Comparison of ENCODE assay signal across 8 mouse cellular contexts in the genomic region with DNA sequence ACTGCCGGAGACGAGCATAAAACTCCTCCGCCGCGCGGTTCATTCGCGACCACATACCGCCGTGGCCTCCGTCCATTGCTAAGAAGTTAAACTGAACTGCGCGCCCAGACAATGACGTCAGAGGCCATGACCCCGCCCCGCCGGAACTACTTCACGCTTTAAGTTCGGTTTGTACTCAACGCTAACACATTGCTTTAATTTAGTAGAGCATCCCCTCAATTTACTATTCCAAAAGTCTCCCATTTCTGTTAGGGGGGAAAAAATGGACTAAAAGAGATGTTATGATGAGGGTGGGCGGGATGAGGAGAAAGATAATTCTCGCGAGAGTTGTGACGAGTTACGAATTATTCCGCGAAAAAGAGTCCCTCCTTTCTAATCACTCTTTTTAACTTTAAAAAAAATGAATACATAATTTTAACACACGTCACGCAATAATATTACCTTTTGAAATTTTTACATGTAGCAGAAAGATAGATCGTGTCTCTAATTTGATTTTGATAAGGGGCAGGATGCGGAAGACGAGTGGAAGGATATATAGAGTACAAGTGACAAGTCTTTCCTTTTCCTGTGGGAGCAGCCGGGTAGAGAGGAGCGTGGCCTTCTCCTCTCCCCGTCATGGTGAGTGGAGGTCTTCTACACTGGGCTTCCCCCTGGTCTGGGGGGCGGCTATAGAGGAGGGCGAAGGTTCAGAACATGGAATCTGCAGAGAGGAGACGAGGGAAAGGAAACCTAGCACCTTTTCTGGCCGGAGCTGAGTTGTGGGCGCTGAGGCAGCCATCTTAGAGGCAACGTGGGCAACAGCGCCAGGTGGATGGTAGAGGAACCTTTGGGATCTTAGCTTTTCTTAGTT. TPM values are rescaled to one million over a fixed set of nuclear protein-coding genes. Genes with fewer than 3 reads are reported as not detected.
DNase-seq lines count a peak whose midpoint lies in the region; ATAC-seq and TF ChIP-seq lines count a peak whose summit lies in the region.

A gene (minus strand): TSS at position 289 of the 850 bp plus-strand sequence.
A gene (plus strand): TSS at position 560 of the 850 bp plus-strand sequence.

- peak within 1 kb of the TSS; percentile 100 for H3K9ac ChIP-seq in MEL (ENCODE audit: control insufficient read depth, low read depth, low read length, poor library complexity, severe bottlenecking)
- H3K9ac ChIP-seq in lung, embryonic 16.5 days (ENCODE audit: low read length): peak within 1 kb of the TSS; percentile 90

- WGBS in cerebellum, adult 2 months: under 1% methylated on average over 42 of the region's 42 CpGs
- under 1% methylated on average over 42 of the region's 42 CpGs for WGBS in lung, embryonic 16.5 days

- peak within 1 kb of the TSS; percentile 86 for H3K4me2 ChIP-seq in lung, embryonic 16.5 days (ENCODE audit: low read depth, low read length)

- peak within 1 kb of the TSS; percentile 74 to 100 for H3K4me3 ChIP-seq in MEL (ENCODE audit: control insufficient read depth in 1 of 2, insufficient read depth in 1 of 2, low read depth in 2 of 2, low read length in 2 of 2)
- peak within 1 kb of the TSS; percentile 100 for H3K4me3 ChIP-seq in cerebellum, adult 2 months (replicated peaks; ENCODE audit: insufficient read depth, low read depth, low read length)
- peak within 1 kb of the TSS; percentile 97 for H3K4me3 ChIP-seq in lung, embryonic 16.5 days (ENCODE audit: low read length)

- H3K27ac ChIP-seq in MEL (ENCODE audit: control insufficient read depth, low read depth, low read length): peak within 1 kb of the TSS; percentile 99
- H3K27ac ChIP-seq in cerebellum, adult 2 months (ENCODE audit: insufficient read depth, low read length): peak within 1 kb of the TSS; percentile 24; the same call in 1 of the 2 replicates
- H3K27ac ChIP-seq in lung, embryonic 16.5 days (ENCODE audit: low read length): peak within 1 kb of the TSS; percentile 97

- H3K79me2 ChIP-seq in MEL (ENCODE audit: control insufficient read depth, insufficient read depth, low read length, poor library complexity): peaks cover 64% of the 10 kb centered on the region

- 0 out of 6 replicates have a peak, but pooled peaks of 1 of the 3 experiments have one; percentile 4 for TF ChIP-seq CTCF in MEL (IDR thresholded peaks at IDR 0.05 in 2 of 3, conservative IDR thresholded peaks at IDR 0.05 in 1 of 3; ENCODE audit: control insufficient read depth in 1 of 3, insufficient read depth in 1 of 3, low read depth in 2 of 3, low read length in 3 of 3, poor library complexity in 1 of 3, severe bottlenecking in 1 of 3)
- no peak for TF ChIP-seq CTCF in cerebellum, adult 2 months (IDR thresholded peaks at IDR 0.05; ENCODE audit: borderline replicate concordance, insufficient read depth, low read depth, low read length)

- peaks cover 25 to 43% of the 10 kb centered on the region in 2 experiments for H3K36me3 ChIP-seq in MEL (ENCODE audit: control insufficient read depth in 1 of 2, insufficient read depth in 2 of 2, low read length in 2 of 2)
- H3K36me3 ChIP-seq in lung, embryonic 16.5 days (ENCODE audit: control insufficient read depth, insufficient read depth, low read length): peaks cover 25% of the 10 kb centered on the region

- TF ChIP-seq EP300 in MEL (IDR thresholded peaks at IDR 0.05; ENCODE audit: low read depth in 1 of 2, low read length in 2 of 2): no peak

- ATAC-seq in hematopoietic stem cell, adult 5-6 weeks (replicated peaks in 1 of 2; ENCODE audit: insufficient read depth in 1 of 2, low FRiP score in 2 of 2, low TSS enrichment in 1 of 2, low read depth in 1 of 2, poor library complexity in 2 of 2, severe bottlenecking in 2 of 2): peak; percentile 82 to 86
- peak; percentile 87 for ATAC-seq in lung, embryonic 16.5 days (ENCODE audit: low read depth)

- no peaks in the 10 kb centered on the region for H3K27me3 ChIP-seq in MEL (ENCODE audit: control insufficient read depth in 1 of 2, insufficient read depth in 2 of 2, low read length in 2 of 2)
- H3K27me3 ChIP-seq in cerebellum, adult 2 months (ENCODE audit: control insufficient read depth, insufficient read depth, low read length): no peaks in the 10 kb centered on the region
- H3K27me3 ChIP-seq in lung, embryonic 16.5 days (ENCODE audit: control insufficient read depth, insufficient read depth, low read depth, low read length): no peaks in the 10 kb centered on the region

- no peaks in the 10 kb centered on the region for H3K9me3 ChIP-seq in MEL (replicated peaks; ENCODE audit: insufficient read depth, low read length)
- no peaks in the 10 kb centered on the region for H3K9me3 ChIP-seq in lung, embryonic 16.5 days (ENCODE audit: control insufficient read depth, low read length)

- peak; percentile 84 to 93 for TF ChIP-seq POLR2A in MEL (IDR thresholded peaks at IDR 0.05; ENCODE audit: control insufficient read depth in 1 of 2, insufficient read depth in 1 of 2, low read depth in 1 of 2, low read length in 2 of 2, poor library complexity in 1 of 2)
- peak; percentile 98 for TF ChIP-seq POLR2A in cerebellum, adult 2 months (IDR thresholded peaks at IDR 0.05; ENCODE audit: borderline replicate concordance, insufficient read depth, low read length)

- TF ChIP-seq RAD21 in MEL (IDR thresholded peaks at IDR 0.05; ENCODE audit: low read depth, low read length): no peak

- H3K4me1 ChIP-seq in MEL (ENCODE audit: control insufficient read depth in 1 of 2, insufficient read depth in 2 of 2, low read length in 2 of 2): peaks cover 0 to 11% of the 10 kb centered on the region in 2 experiments; a peak in 3 of 4 replicates
- peaks cover 4% of the 10 kb centered on the region; the same call in 1 of the 2 replicates for H3K4me1 ChIP-seq in cerebellum, adult 2 months (ENCODE audit: control insufficient read depth, insufficient read depth, low read length)
- peaks cover 7% of the 10 kb centered on the region for H3K4me1 ChIP-seq in lung, embryonic 16.5 days (replicated peaks; ENCODE audit: control insufficient read depth, insufficient read depth, low read length)

- DNase-seq in MEL (ENCODE audit: low read depth, low spot score): peak; percentile 92
- DNase-seq in cerebellum, adult 2 months: peak; percentile 77 to 84
- peak; percentile 90 for DNase-seq in forelimb bud, embryonic 11.5 days (ENCODE audit: low read depth, low spot score)
- DNase-seq in layer of hippocampus, adult 9-10 months (ENCODE audit: low spot score): peak; percentile 88
- peak; percentile 69 for DNase-seq in ovary, postnatal 10 days (ENCODE audit: low spot score)
- peak; percentile 73 to 82 for DNase-seq in thymus, postnatal 10 days (ENCODE audit: low spot score in 2 of 2)

TF ChIP-seq in MEL, 35 proteins besides CTCF, POLR2A, EP300 and RAD21 (continues in another document):
- TF ChIP-seq MEF2A (IDR thresholded peaks at IDR 0.05; ENCODE audit: extremely low read depth, insufficient replicate concordance, low read depth, low read length, poor library complexity, severe bottlenecking) (no peak), CHD1 (IDR thresholded peaks at IDR 0.05; ENCODE audit: low read depth, low read length) (no peak), ZMIZ1 (IDR thresholded peaks at IDR 0.05; ENCODE audit: low read depth, low read length) (peak; percentile 95), TCF12 (IDR thresholded peaks at IDR 0.05; ENCODE audit: low read depth, low read length) (peak; percentile 90), NRF1 (IDR thresholded peaks at IDR 0.05; ENCODE audit: insufficient read depth, low read depth, low read length, poor library complexity, severe bottlenecking) (no peak), E2F4 (IDR thresholded peaks at IDR 0.05; ENCODE audit: borderline replicate concordance, low read depth, low read length) (peak; percentile 78; the same call in 1 of the 2 replicates), KAT2A (conservative IDR thresholded peaks at IDR 0.05; ENCODE audit: low read depth, low read length) (peak; percentile 94), ZNF384 (IDR thresholded peaks at IDR 0.05; ENCODE audit: low read depth, low read length) (no peak), MAFK (IDR thresholded peaks at IDR 0.05; ENCODE audit: borderline replicate concordance, low read depth, low read length) (no peak), TAL1 (IDR thresholded peaks at IDR 0.05; ENCODE audit: low read length) (no peak), NELFE (IDR thresholded peaks at IDR 0.05; ENCODE audit: low read depth, low read length) (peak; percentile 97), ELF1 (IDR thresholded peaks at IDR 0.05; ENCODE audit: low read depth, low read length) (peak; percentile 80), MAZ (IDR thresholded peaks at IDR 0.05; ENCODE audit: low read depth, low read length) (no peak), TBP (IDR thresholded peaks at IDR 0.05; ENCODE audit: low read depth, low read length) (peak; percentile 99), USF2 (IDR thresholded peaks at IDR 0.05; ENCODE audit: borderline replicate concordance in 1 of 2, insufficient read depth in 1 of 2, low read depth in 1 of 2, low read length in 2 of 2) (no peak), JUND (IDR thresholded peaks at IDR 0.05; ENCODE audit: low read depth, low read length) (no peak), GATA1 (IDR thresholded peaks at IDR 0.05; ENCODE audit: low read depth, low read length) (peak; percentile 92), POLR2AphosphoS5 (IDR thresholded peaks at IDR 0.05; ENCODE audit: borderline replicate concordance, low read depth, low read length) (peak; percentile 74; the same call in 1 of the 2 replicates), MYC (IDR thresholded peaks at IDR 0.05; ENCODE audit: low read depth, low read length) (peak; percentile 97), ZKSCAN1 (IDR thresholded peaks at IDR 0.05; ENCODE audit: low read depth, low read length) (no peak), MAX (IDR thresholded peaks at IDR 0.05; ENCODE audit: low read length) (peak; percentile 90), ETS1 (IDR thresholded peaks at IDR 0.05; ENCODE audit: low read depth, low read length) (no peak), BHLHE40 (IDR thresholded peaks at IDR 0.05; ENCODE audit: borderline replicate concordance, low read depth, low read length) (no peak)

RNA-seq across cellular contexts. Expression of the first gene that starts in this region (rescaled TPM):
- 60.6 and 67.5 TPM in 2 replicates for total RNA-seq in MEL (2012; rRNA removed)
- polyA plus RNA-seq in MEL (2012; ENCODE audit: insufficient read depth in 1 of 2, insufficient read length in 2 of 2, low read depth in 1 of 2, low replicate concordance in 2 of 2, missing spikeins in 1 of 2): 10 to 100 TPM in 1 of 2 experiments, not detected in 1; 89.2 TPM
- 3.1 and 3.7 TPM in 2 replicates for polyA plus RNA-seq in cerebellum, adult 2 months (2012; rRNA removed)
- 78.7 and 144 TPM in 2 replicates for total RNA-seq in hematopoietic stem cell, adult 5-6 weeks (2017)
- 27.9 and 28.5 TPM in 2 replicates for polyA plus RNA-seq in lung, embryonic 16.5 days (2015; fragmentation: Nextera tagmentation; extraction: Ambion mirVana)

RNA-seq across cellular contexts. Expression of the second gene that starts in this region (rescaled TPM):
- 1,761 and 1,775 TPM in 2 replicates for total RNA-seq in MEL (2012; rRNA removed)
- polyA plus RNA-seq in MEL (2012; ENCODE audit: insufficient read depth in 1 of 2, insufficient read length in 2 of 2, low read depth in 1 of 2, low replicate concordance in 2 of 2, missing spikeins in 1 of 2): 1,000 to 10,000 TPM in 1 of 2 experiments, 100 to 1,000 TPM in 1; 124 to 3,157 TPM
- 448 and 489 TPM in 2 replicates for polyA plus RNA-seq in cerebellum, adult 2 months (2012; rRNA removed)
- total RNA-seq in hematopoietic stem cell, adult 5-6 weeks (2017): 3,004 and 3,174 TPM in 2 replicates
- 1,101 and 1,112 TPM in 2 replicates for polyA plus RNA-seq in lung, embryonic 16.5 days (2015; fragmentation: Nextera tagmentation; extraction: Ambion mirVana)

Comparison
In these comparisons a context has a peak if more than half of its experiments do, and no peak if none do; other contexts are left out.
1. Peak in every context shown above with its lines: DNase-seq, ATAC-seq, H3K4me3 ChIP-seq and H3K27ac ChIP-seq.
2. H3K27ac ChIP-seq: peak in every context shown above with its lines; median percentile 99 in MEL; 97 in lung, embryonic 16.5 days; 24 in cerebellum, adult 2 months.